Mouse (Mus musculus) kidney, adult 2 months (tissue): ENCODE results near the gene Mylk3.

Source experiments
- CTCF ChIP-seq: fragments of 200-500 bp; conservative IDR thresholded peaks from 2 replicates; pipeline ENCODE4 v1.5.1; 2011; ENCODE audit warnings: low read depth, mild to moderate bottlenecking, control low read depth, low read length, moderate library complexity, mixed read lengths; ENCODE audit not compliant: insufficient read depth, insufficient read length
- POLR2A ChIP-seq: fragments of 200-500 bp; IDR thresholded peaks from one replicate; pipeline ENCODE4 v1.6.1; 2011; ENCODE audit warnings: low read depth, low read length, control low read depth

GRCm38 (mm10) chr8:85372465-85372839 is 13.7 kb downstream of the Mylk3 start:
- TF ChIP-seq POLR2A, result no peak
- TF ChIP-seq CTCF, result no peak
